Mouse (Mus musculus): Measurements from ENCODE around the gene Mindy1.

Mindy1 gene

DNA sequence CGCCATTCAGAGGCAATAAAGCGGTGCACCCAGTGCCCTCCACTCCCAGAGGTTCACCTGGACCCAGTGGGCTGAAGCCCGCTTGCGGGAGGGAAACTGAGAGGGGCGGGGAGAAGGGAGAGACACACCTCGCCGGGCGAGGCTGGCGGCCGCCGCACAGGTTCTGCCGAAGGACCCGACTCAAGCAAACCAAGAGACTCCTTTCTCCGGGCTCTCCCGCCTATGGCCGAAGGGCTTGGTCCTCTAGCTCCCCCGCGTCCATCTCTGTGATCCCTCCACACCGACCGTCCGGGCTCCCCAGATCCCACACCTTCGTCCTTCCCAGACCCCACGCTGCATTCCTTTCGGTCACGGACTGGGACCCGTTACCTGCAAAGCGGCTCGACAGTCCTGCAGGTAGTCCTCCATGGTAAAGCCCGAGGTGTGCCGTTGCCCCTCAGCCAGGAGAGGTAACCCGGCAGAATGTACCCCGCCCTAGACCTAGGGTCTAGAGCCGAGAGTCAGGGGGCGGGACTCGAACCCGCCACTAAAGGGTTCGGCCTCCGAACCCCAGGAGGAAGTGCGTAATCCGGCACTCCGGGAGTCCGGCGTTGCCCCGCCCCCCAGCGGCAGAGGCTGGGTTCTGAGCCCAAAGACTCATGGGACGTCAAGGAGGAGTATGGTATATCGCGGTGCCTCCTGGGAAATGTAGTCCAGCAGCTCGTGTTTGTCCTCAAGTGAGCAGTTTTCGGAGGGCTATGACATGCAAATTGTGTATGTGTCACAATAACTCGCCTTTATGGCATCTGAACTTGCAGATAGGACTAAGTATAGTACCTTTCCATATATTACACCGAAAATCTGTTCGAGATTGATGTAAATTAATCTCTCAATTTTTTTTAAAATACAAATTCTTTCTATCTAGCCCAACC lies at the start of gene Mindy1, which contains the start of gene Prune1:
TSS of gene Mindy1 (plus strand) at position 130 of the 911 bp plus-strand sequence.
TSS of gene Prune1 (minus strand) at position 861 of the 911 bp plus-strand sequence.
- DNase-seq (ENCODE audit: low spot score) = peak; percentile 98

DNA sequence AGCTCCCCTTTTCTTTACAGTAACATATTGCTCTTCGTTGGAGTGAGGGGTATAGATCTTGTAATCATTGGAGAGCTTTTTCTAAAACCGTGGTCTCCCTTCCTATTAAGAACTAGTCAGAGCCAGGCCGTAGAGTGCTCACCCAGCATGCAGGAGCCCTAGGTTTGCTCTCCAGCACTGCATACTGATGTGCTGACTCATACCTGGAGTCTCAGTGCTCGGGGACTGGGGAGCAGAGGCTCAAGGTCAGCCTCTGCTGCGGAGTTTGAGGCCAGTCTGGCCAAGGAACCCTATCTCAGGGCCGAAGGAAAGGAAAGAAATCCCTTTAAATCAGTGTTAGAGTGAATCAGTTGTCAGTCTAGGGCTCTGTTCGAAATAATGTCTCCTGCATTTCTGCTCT lies 48.4 kb upstream of the Mindy1 start:
- peak; percentile 53 for DNase-seq (ENCODE audit: low spot score)

DNA sequence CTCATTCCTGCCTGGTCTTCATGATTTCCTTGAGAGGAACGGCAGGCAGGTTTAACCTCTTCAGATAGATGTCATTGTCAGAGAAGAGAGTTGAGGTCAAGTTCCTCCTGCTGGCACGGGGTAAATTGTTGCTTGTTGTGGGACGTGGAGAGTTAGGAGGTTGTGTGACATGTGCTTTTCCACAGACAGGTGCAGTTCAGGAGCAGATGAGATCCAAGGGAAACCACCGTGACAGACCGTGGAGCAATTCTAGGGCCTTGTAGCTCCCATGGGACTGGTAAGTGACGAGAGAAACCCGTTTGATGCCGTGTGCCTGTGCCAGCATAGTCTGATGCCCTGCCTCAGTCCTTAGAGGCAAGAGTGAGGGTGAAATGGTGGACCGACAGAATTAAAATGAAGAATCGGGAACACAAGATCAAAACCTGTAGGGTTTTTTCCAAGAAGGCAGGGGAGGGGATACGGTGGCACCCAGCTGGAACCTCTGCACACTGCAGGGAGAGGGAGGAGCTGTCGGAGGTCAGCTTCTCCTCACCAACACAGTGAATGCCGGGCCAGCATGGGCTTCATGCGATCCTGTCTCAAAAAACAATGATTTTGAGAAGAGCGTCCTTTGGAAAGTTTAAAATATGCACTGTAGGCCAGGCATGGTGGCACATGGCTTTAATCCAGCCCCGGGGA lies 47.7 kb upstream of the Mindy1 start:
- no peak for DNase-seq (ENCODE audit: low spot score)

GRCm38 (mm10) chr3:95235386-95236301 lies 45.5 kb upstream of the Mindy1 start:
- DNase-seq (ENCODE audit: low spot score) = no peak

DNA sequence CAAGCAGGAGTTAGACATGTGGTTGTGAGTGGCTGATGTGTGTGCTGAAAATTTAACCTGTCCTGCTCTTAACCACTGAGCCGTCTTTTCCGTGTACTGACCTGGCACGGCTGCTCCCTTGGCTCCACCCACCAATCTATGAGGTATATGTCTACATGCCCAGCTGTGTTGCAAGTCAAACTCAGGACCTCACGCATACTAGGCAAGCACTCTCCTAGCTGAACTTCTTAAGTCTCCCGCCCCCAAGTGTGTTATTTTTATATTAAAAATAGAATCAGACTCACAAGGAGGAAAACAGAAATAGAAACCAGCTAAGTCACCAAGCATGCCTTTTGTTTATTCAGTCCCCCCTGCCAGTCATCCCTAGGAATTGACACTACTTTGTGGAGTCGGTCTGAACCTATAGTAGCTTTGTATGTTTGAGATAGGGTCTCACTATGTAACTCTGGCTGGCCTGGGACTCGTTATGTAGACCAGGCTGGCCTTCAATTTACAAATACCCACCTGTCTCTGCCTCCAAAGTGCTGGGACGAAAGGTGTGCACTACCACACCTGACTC lies 43.5 kb upstream of the Mindy1 start:
- DNase-seq (ENCODE audit: low spot score) = no peak

DNA sequence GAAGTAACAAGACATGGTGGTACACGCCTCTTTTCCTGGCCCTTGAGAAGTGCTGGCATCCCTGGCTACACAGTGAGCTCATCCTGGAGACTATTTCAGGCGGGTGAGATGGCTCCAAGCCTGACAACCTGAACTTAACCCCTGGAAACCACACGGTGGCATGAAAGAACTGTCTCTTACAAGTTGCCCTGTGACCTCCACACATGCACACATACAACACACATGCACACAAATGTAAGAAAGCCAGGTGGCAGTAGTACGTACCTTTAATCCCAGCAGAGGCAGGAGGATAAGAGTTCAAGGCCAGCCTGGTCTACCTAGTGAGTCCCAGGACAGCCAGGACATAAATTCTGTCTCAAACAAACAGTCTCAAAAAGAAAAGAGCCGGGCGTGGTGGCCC lies 42.1 kb upstream of the Mindy1 start:
- DNase-seq (ENCODE audit: low spot score) = no peak

GRCm38 (mm10) chr3:95239971-95240370 lies 41.2 kb upstream of the Mindy1 start:
- no peak for DNase-seq (ENCODE audit: low spot score)

DNA sequence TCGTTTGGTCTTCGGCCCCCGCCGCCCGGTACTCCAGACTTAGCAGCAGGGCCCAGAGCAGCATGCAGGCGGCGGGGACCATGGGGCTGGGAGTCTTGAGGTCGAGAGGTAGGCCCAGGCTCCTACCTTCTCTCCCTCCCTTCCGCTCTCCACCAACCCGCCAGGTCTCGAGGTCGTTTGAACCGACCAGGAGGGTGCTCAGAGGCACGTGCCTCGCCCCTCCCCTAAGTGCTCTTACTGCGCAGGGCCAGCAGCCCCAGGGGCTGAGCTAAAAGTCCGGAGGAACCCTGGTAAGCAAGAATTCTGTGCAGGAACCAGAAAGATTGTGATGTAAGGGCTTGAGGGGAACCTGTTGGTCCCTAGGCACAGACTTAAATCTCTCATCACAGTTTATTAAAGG lies 40.2 kb upstream of the Mindy1 start:
- no peak for DNase-seq (ENCODE audit: low spot score)

DNA sequence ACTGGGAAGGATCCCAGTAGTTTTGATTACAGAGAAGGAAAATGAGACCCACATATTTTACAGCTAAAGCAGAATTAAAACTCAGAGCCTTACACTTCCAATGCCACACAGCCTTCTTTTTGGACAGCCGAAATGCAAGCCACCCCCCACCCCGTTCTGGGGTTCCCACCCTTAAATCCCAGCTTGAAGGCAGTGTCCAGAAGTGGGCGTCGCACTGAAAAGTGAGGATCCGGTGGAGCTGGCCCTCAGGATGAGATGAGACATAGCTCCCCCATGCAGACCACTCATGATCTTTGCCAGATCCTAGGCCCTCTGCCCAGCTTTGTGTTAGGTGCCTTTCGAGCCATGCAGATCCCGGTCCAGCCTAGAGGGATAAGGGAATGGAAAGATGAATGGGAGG lies 39.6 kb upstream of the Mindy1 start, which contains the start of gene Gm128:
TSS of gene Gm128 (minus strand) at position 101 of the 400 bp plus-strand sequence.
- no peak for DNase-seq (ENCODE audit: low spot score)

- DNase-seq (ENCODE audit: low spot score) = no peak
Observed at GRCm38 (mm10) chr3:95243086-95243485, 38.1 kb upstream of the Mindy1 start.

GRCm38 (mm10) chr3:95246465-95247231 lies 34.5 kb upstream of the Mindy1 start:
- DNase-seq (ENCODE audit: low spot score) = peak; percentile 59

DNA sequence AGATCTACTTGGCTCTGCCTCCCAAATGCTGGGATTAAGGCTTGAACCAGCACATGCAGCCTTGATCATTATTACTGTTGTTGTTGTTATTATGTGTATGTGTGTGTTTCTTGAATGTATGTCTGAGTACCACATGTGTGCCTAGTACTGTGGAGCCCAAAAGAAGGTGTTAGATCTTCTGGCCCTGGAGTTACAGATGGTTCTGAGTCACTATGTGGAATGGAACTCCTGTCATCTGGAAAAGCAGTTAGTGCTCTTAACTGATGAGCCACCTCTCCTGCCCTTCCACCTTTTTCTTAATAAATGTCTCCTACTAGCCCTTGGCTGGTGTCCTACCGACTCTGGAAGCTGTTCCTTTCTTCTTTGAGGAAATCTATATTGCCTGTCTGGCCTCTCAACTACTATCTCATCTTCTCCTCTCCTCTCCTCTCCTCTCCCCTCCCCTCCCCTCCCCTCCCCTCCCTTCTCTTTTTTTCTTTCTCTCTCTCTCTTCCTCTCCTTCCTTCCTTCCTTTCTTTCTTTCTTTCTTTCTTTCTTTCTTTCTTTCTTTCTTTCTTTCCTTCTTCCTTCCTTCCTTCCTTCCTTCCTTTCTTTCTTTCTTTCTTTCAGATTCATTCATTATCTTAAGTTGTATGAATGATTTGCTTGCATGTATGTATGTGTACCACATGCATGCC lies 33.3 kb upstream of the Mindy1 start:
- DNase-seq (ENCODE audit: low spot score) = no peak

DNA sequence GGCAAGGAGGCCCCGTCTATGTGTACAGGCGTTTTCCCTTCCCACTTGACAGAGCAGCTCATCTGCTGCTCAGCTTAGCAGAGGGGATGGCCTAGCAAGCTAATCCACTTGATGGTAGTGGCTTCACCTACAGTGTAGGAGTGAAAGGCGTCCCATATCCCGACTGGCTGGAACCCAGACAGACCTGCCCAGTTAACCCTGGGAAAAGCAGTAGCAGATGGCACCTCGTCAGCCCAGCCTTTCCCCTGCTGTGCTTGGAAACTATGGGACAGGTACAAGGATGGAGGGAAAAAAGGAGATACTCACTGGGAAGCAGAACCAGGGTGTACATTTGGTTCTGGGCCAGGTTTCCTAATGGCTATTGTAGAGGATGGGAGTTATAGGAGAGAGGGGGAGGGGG lies 30.8 kb upstream of the Mindy1 start:
- DNase-seq (ENCODE audit: low spot score) = no peak

- no peak for DNase-seq (ENCODE audit: low spot score)
Observed at GRCm38 (mm10) chr3:95250783-95251424, 30.2 kb upstream of the Mindy1 start, which contains the start of gene Bnipl. Gene Bnipl (minus strand): TSS chr3:95251193.

DNA sequence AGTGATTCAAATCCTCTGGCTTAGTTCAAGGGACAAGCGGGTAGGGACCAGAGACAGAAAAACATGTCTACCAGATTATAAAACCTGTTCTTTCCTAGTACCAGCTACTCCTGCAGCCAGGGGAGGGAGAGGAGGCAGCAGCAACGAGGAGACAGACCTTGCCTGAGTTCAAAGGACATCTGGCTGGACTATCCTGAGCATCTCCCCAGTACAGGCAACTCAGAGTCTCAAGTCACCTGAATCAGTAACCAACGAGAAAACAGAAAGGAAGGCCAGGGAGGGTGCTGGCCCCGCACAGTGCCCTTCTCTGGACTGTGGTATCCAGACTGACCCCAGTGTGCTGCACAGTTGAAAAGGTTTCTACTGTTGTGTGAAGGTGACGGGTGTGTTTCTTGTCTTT lies 24.2 kb upstream of the Mindy1 start:
- DNase-seq (ENCODE audit: low spot score) = no peak

DNA sequence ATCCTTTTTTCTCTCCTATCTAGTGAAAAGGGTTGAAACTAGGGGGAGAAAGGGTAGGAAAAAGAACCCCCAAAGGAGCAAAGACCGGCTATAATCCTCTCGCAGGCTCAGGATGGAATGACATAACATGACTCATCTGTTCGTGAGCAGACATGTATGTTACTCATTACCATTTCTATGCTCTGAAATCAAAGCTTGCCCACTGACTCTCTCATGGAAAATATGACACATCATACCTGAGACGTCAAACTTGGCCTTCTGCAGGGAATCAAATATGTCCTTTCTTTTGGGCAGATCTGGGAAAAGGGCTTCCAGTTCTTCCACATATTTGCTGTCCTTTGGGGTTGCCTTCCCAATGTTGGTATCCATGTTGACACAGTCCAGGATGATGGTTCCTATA lies 19.2 kb upstream of the Mindy1 start:
- DNase-seq (ENCODE audit: low spot score) = no peak

DNA sequence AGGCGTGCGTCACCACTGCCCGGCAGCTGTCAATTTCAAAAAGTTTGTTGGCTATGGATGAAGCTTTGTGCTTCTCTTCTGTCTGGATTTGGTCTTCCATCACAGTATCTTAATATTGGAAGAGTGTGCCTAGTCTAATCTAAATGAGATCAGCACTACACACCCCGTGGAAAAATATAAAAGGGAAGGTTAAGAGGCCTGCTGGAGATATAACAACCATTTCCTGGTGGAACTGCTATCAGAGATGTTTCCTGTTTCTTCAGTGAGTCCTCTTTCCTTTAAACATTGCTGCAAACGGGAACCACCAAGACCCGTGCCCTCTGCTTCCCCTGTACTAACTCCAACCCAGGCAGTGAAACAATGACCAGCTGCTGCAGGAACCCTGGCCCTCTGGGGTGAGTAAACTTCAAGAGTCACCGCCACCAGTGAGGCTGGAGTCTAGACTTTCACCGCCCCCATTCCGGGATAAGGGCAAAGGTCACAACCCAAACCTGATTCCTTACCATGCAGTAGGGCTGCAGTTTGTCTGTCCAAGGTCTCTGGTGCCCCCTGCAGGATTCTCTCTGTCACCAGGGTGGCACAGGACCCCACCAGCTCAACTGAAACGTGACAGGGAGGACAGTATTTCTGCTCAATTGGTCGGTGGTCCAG lies 17.9 kb upstream of the Mindy1 start:
- peak; percentile 67 for DNase-seq (ENCODE audit: low spot score)

DNA sequence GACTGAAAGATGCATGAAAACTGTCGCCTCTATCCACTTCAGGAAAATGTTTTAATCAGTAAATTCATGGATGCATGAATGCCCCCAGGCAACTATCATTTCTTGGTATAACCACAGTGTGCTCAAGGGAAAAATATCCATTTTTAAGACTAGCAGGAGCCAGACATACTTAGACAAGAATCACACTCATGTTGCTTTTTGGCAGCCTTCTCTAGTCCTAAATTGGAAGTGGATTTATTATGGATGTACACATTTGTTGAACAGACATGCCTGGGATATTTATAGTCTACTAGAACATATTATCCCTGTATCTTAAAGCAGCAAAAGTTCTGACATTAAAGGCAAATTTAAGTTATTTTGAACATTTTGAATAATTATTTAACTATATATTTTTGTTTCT lies 16.4 kb upstream of the Mindy1 start:
- no peak for DNase-seq (ENCODE audit: low spot score)

GRCm38 (mm10) chr3:95266052-95266451 lies 15.1 kb upstream of the Mindy1 start:
- no peak for DNase-seq (ENCODE audit: low spot score)

Data from ovary, postnatal 36 days (tissue).